ENCODE assay signal across 26 mouse cellular contexts in the genomic region with DNA sequence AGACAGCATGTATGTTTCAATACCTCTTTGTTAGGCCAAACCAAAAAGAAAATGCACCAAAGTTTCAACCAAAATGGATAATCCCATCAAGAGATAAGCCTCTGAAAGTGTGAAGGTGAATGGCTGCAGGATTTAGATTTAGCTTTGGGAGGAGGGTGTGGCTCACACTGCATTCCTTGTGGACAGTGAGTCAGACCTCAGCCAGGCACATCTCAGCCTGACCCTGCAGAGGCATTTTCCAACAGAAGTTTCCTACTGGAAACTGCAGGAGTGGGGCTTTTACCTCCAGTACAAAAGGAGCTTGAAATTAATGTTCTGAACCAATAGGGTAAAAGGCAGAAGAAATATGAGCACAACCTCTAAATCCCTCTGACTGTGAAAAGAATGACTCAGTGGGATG.
DNase-seq lines count a peak whose midpoint lies in the region; ATAC-seq and TF ChIP-seq lines count a peak whose summit lies in the region.
"Had no signal": no experiment of that assay in that cellular context is flagged by ENCODE, and none has a peak within 500 bp of the region (broad histone marks: within the 10 kb centered on the region; RNA-seq: fewer than 3 reads in every experiment).

No protein-coding gene starts in this region.

- no peak overlapping the region for H3K4me2 ChIP-seq in midbrain, embryonic 11.5 days
- H3K4me2 ChIP-seq in midbrain, embryonic 15.5 days: no peak overlapping the region
- H3K4me2 ChIP-seq in myocyte (ENCODE audit: low read depth): peak overlapping the region; percentile 20
- H3K4me2 ChIP-seq in hindbrain, embryonic 13.5 days: no peak overlapping the region
- H3K4me2 ChIP-seq: embryonic facial prominence, embryonic 13.5 days; forebrain, embryonic 12.5 days; forebrain, embryonic 15.5 days; heart, embryonic 11.5 days; hindbrain, embryonic 15.5 days had no signal

- no peaks in the 10 kb centered on the region for H3K36me3 ChIP-seq in midbrain, embryonic 11.5 days (ENCODE audit: control insufficient read depth, insufficient read depth, low read length)
- no peaks in the 10 kb centered on the region for H3K36me3 ChIP-seq in midbrain, embryonic 15.5 days (replicated peaks)
- no peaks in the 10 kb centered on the region for H3K36me3 ChIP-seq in myocyte (ENCODE audit: control insufficient read depth, insufficient read depth)
- no peaks in the 10 kb centered on the region for H3K36me3 ChIP-seq in hindbrain, embryonic 13.5 days
- H3K36me3 ChIP-seq: embryonic facial prominence, embryonic 10.5 days; embryonic facial prominence, embryonic 13.5 days; forebrain, embryonic 12.5 days; forebrain, embryonic 15.5 days; hindbrain, embryonic 15.5 days had no signal

- H3K9me3 ChIP-seq in midbrain, embryonic 11.5 days (ENCODE audit: control insufficient read depth, low read length): no peaks in the 10 kb centered on the region
- no peaks in the 10 kb centered on the region for H3K9me3 ChIP-seq in midbrain, embryonic 15.5 days
- no peaks in the 10 kb centered on the region for H3K9me3 ChIP-seq in hindbrain, embryonic 13.5 days
- H3K9me3 ChIP-seq: embryonic facial prominence, embryonic 10.5 days; embryonic facial prominence, embryonic 13.5 days; forebrain, embryonic 12.5 days; forebrain, embryonic 15.5 days; hindbrain, embryonic 15.5 days had no signal

- no peaks in the 10 kb centered on the region for H3K79me2 ChIP-seq in myocyte (ENCODE audit: control insufficient read depth, insufficient read depth)

- TF ChIP-seq POLR2A in myocyte (IDR thresholded peaks at IDR 0.05; ENCODE audit: insufficient read length, low read depth): no peak

- no peak for ATAC-seq in midbrain, embryonic 11.5 days (ENCODE audit: low FRiP score)
- ATAC-seq in midbrain, embryonic 15.5 days (replicated peaks): no peak
- no peak for ATAC-seq in hindbrain, embryonic 13.5 days (ENCODE audit: low FRiP score)
- ATAC-seq: activated CD4-positive, CD25-positive, alpha-beta regulatory T cell, adult 4 months; forebrain, embryonic 15.5 days; intestine, postnatal 0 days had no signal

- DNase-seq in midbrain, embryonic 11.5 days (ENCODE audit: low spot score, missing footprints): peak; percentile 19
- DNase-seq in NIH3T3 (ENCODE audit: low read depth) (peak; percentile 83), ZHBTc4 (ENCODE audit: low read depth, low spot score) (peak; percentile 53)
- no peak for DNase-seq in ovary, postnatal 36 days (ENCODE audit: low spot score)
- DNase-seq in T-cell, adult 2 months (ENCODE audit: low spot score): no peak
- DNase-seq: adrenal gland, adult 8-10 months; adrenal gland, postnatal 25 days; cerebellum, adult 11-12 months; cerebellum, adult 8-10 months; cerebellum, postnatal 10 days; cerebellum, postnatal 36 days; embryo, embryonic 11 days; gastrocnemius, postnatal 10 days; gastrocnemius, postnatal 36 days; kidney, adult 2 months had no signal

- no peak overlapping the region for H3K9ac ChIP-seq in midbrain, embryonic 11.5 days (ENCODE audit: low read length)
- no peak overlapping the region for H3K9ac ChIP-seq in midbrain, embryonic 15.5 days
- no peak overlapping the region for H3K9ac ChIP-seq in hindbrain, embryonic 13.5 days
- H3K9ac ChIP-seq: embryonic facial prominence, embryonic 13.5 days; forebrain, embryonic 12.5 days; forebrain, embryonic 15.5 days; hindbrain, embryonic 15.5 days had no signal

- no peaks in the 10 kb centered on the region for H3K27me3 ChIP-seq in midbrain, embryonic 11.5 days (ENCODE audit: control insufficient read depth, insufficient read depth, low read length)
- no peaks in the 10 kb centered on the region for H3K27me3 ChIP-seq in midbrain, embryonic 15.5 days (replicated peaks)
- H3K27me3 ChIP-seq in myocyte (ENCODE audit: control insufficient read depth, insufficient read depth, insufficient read length): no peaks in the 10 kb centered on the region
- H3K27me3 ChIP-seq in hindbrain, embryonic 13.5 days: no peaks in the 10 kb centered on the region
- H3K27me3 ChIP-seq: forebrain, embryonic 12.5 days; forebrain, embryonic 15.5 days had no signal

- no peak overlapping the region for H3ac ChIP-seq in myocyte (ENCODE audit: control insufficient read depth, insufficient read length)

- no peaks in the 10 kb centered on the region for H3K4me1 ChIP-seq in midbrain, embryonic 11.5 days (ENCODE audit: control insufficient read depth, insufficient read depth, low read length)
- H3K4me1 ChIP-seq in midbrain, embryonic 15.5 days: no peaks in the 10 kb centered on the region
- H3K4me1 ChIP-seq in hindbrain, embryonic 13.5 days (replicated peaks): no peaks in the 10 kb centered on the region
- H3K4me1 ChIP-seq: embryonic facial prominence, embryonic 13.5 days; forebrain, embryonic 12.5 days; forebrain, embryonic 15.5 days; hindbrain, embryonic 15.5 days had no signal

- H3K4me3 ChIP-seq in midbrain, embryonic 11.5 days (ENCODE audit: low read depth, low read length): no peak overlapping the region
- H3K4me3 ChIP-seq in midbrain, embryonic 15.5 days: no peak overlapping the region
- H3K4me3 ChIP-seq in myocyte: no peak overlapping the region
- no peak overlapping the region for H3K4me3 ChIP-seq in hindbrain, embryonic 13.5 days
- H3K4me3 ChIP-seq: embryonic facial prominence, embryonic 10.5 days; embryonic facial prominence, embryonic 13.5 days; forebrain, embryonic 12.5 days; forebrain, embryonic 15.5 days; hindbrain, embryonic 15.5 days had no signal

- no peak overlapping the region for H3K27ac ChIP-seq in midbrain, embryonic 11.5 days (ENCODE audit: low read depth, low read length)
- no peak overlapping the region for H3K27ac ChIP-seq in midbrain, embryonic 15.5 days
- H3K27ac ChIP-seq in hindbrain, embryonic 13.5 days: no peak overlapping the region
- H3K27ac ChIP-seq: embryonic facial prominence, embryonic 10.5 days; embryonic facial prominence, embryonic 13.5 days; forebrain, embryonic 12.5 days; forebrain, embryonic 15.5 days; hindbrain, embryonic 15.5 days had no signal

TF ChIP-seq in myocyte, 11 proteins besides CTCF, POLR2A, EP300 and RAD21:
- no peak for TF ChIP-seq REST (IDR thresholded peaks at IDR 0.05; ENCODE audit: insufficient read depth, insufficient read length)
- no peak for TF ChIP-seq USF1 (IDR thresholded peaks at IDR 0.05; ENCODE audit: low read depth)
- TF ChIP-seq TCF12 (IDR thresholded peaks at IDR 0.05; ENCODE audit: insufficient read depth, poor library complexity, severe bottlenecking): no peak
- no peak for TF ChIP-seq MAX (IDR thresholded peaks at IDR 0.05; ENCODE audit: low read depth)
- no peak for TF ChIP-seq CEBPB (IDR thresholded peaks at IDR 0.05; ENCODE audit: insufficient read depth, poor library complexity, severe bottlenecking)
- TF ChIP-seq MYOG (IDR thresholded peaks at IDR 0.05; ENCODE audit: control insufficient read depth in 1 of 3, insufficient read depth in 1 of 3, insufficient read length in 2 of 3, low read depth in 2 of 3): no peak
- no peak for TF ChIP-seq POLR2AphosphoS2 (IDR thresholded peaks at IDR 0.05; ENCODE audit: insufficient read length, low read depth)
- TF ChIP-seq E2F4 (IDR thresholded peaks at IDR 0.05; ENCODE audit: insufficient read depth): no peak
- TF ChIP-seq MYOD1 (IDR thresholded peaks at IDR 0.05; ENCODE audit: control insufficient read depth in 1 of 3, insufficient read length in 2 of 3, low read depth in 2 of 3): no peak
- no peak for TF ChIP-seq SRF (IDR thresholded peaks at IDR 0.05; ENCODE audit: control insufficient read depth, insufficient read length, low read depth)
- TF ChIP-seq TCF3 (IDR thresholded peaks at IDR 0.05; ENCODE audit: insufficient read length, low read depth): no peak

Comparison
In these comparisons a context has a peak if more than half of its experiments do, and no peak if none do; other contexts are left out.
1. DNase-seq: peak in midbrain, embryonic 11.5 days (single experiment), NIH3T3 (single experiment) and ZHBTc4 (single experiment); none in ovary, postnatal 36 days (single experiment) and T-cell, adult 2 months (single experiment).